Mouse (Mus musculus) heart, postnatal 4 days (tissue): Measurements from ENCODE around the gene Clip2. TPM values are rescaled to one million over a fixed set of nuclear protein-coding genes. Genes with fewer than 3 reads are reported as not detected.
"Not testable (repeated sequence)": the region's sequence is repeated elsewhere in the genome, so short reads cannot be mapped to it uniquely, and the experiment has no call there.

Source experiments
- DNase-seq: peaks from one replicate; pipeline ENCODE4 v3.0.0; 2021
- microRNA-seq, 2 experiments: library from miRNA; unstranded; fragments of <30 nt; microRNA quantifications; one replicate each; pipeline ENCODE4 v1.2.0; 2021 to 2022
- total RNA-seq, 2 experiments: library from RNA; stranded (reverse); gene quantifications; 2 replicates each; pipeline ENCODE4 v1.2.3; 2021

The Clip2 gene
- total RNA-seq, 2 experiments from 2014 or later, result 13.0 to 14.2 TPM

DNA sequence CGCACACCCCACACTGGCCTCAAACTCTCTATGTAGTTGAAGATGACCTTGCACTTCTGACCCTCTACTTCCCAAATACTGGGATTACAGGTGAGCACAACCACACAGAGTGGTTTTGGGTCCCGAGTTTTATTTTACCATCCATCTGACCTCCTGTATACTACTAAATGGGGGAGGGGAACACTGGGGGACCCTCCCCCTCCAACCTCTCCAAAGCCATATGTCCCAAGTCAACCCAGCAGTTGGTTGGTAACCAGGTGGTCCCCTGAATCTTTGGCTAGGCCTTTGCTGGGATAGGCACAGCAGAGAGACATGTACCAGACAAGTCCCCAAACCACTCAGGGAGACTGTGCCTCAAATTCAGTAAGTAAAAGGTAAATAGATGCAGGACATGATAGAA, 94.9 kb downstream of the Clip2 start:
- DNase-seq, result no peak

DNA sequence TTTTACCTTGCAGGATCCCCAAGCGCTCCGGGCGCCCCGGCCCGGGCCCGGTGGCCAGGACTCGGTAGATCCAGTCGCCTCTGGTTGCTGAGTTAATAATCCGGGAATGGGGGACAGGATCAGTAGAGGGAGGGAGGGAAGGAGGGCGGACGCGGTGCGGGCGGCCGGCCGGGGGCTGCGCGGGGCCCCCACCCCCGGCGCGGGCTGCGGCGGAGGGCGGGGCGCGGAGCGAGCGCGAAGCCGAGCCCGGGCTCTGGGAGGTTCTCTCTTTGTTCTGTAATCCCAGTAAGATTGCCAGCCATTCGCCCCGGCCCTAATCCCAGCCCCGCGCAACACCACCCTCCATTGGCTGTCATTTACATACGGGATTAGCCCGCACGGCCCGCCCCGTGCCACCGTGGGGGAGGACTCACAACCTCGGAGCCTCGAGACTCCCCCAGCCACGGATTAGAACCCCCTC, 95.7 kb downstream of the Clip2 start, which contains the start of gene Gtf2ird1:
Gtf2ird1 (minus strand) TSS at position 214 of the 460 bp plus-strand sequence.
- DNase-seq, result peak; percentile 83

DNA sequence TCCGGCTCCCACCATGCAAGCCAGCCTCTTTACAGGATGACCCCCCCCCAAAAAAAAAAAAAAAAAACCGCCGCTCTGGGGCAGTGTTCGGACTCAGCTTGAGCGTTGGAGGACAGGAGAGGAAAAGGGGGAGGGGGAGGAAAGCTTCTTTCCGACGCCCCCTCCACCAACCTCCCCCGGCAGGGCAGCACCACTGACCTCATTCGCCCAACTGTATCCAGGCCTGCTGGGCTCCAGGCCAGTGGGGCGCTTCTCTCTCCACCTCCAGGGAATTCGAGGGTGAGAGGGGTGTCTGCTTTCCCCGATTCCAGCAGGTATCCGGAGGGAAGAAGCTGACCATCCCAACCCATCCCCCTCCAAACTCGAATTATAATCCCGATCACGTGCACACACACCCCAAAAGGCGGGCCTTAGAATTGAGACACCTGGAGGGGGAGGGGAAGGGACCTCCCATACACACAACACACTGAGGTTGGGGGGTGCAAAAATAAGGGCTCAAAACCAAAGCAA, 96.3 kb downstream of the Clip2 start:
- DNase-seq, result peak; percentile 64

DNA sequence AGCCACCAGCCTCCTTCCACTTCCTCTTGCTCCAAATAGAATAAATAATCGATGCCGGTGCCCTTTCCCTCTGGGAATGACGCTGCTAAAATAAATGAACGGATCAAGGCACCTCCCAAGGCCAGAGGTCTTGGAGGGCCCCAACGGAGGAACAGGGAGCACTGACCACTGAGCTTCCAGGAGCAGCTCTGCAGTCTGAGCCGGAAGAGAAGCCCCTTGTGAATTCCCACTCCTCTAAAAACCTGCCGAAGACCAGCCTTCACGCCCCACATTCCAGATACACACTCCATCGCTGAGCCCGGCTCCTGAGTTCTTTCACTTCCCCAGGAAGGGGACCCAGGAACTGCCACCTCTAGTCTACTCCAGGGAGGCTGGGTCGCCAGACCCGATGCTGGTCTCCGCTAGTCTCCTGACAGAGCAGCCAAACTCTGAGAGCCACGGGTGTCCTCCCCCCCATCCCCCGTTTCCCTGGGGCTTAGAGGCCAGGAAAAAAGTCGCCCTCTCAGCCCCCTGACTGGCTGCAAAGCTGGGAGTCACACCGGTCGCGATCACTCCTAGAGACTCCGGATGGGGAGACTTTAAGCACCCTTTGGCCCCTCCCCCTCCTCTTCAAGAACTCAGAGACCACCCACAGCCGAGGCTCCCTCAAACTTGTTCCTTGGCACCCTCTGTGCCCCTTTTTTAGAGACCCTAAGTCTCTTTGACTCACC, 96.9 kb downstream of the Clip2 start:
- DNase-seq, result peak; percentile 53

DNA sequence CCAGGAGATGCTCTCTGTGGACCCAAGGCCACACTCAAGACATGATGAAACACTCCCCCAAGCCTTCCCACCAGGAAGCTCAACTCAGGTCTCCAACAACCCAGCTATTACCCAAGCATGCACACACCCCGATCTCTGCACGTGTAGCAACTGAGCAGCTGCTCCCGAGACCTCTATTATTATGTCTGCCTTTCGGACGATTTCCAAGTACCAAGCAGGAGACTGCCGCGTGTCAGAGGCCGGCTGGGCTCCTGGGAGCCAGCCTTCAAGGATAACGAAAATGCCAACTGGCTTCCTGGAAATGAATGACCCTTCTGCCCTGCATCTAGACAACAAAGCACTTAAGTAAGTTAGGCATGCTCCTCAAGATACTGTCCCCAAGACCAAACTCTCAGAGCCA, 97.8 kb downstream of the Clip2 start:
- no peak for DNase-seq

DNA sequence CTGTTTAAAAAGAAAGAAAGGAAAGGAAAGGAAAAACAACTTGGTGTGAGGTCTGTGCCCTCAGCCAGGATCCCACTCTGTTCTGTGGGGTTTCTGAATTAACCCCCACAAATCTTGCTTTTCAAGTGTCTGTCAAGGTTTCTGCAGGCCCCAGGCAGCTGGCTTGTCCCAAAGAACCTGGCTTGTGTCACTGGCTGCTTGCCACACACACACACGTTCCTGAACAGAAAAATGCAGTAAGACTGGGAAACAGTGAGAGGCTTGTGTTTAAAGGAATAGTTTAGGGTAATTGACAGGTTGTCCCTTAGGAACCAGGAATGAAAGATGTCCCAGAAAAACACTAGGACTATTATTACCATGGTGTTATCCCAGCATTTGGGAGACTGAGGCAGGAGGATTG, 98.7 kb downstream of the Clip2 start:
- DNase-seq, result no peak

DNA sequence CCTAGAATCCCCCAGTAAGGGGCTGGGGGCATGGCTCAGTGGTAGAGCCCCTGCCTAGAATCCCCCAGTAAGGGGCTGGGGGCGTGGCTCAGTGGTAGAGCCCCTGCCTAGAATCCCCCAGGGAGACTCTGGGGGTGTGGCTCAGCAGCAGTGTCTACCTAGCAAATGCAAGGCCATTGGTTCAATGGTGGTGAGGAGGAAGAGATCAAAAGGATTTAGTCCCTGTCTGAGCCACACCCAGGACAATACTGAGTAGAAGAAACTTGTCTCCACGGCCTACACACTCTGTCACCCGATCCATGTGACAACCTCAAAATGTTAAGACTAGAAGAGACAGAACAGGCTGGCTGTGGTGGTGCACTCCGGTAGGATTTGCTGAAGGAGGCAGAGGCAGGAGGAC, 105.5 kb downstream of the Clip2 start:
- DNase-seq, result not testable (repeated sequence)

DNA sequence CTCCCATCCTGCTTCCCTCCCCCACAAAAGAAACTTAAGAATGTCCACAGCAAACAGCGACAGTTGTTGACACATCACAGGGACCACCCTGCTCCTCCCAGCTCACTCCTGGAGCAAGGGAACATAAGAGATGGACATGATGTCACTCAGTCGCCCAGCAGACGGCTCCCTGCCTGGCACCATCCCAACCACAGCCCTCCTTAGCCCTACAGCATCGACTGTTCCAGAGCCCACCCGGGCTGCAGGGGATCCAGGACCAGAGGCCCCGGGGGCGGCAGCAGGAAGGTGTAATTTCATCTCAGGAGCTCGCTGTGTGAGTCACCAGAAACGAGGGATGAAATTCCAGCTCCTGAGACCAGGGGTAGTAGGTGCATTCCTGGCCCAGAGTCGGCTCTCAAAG, 106.3 kb downstream of the Clip2 start:
- peak; percentile 52 for DNase-seq

DNA sequence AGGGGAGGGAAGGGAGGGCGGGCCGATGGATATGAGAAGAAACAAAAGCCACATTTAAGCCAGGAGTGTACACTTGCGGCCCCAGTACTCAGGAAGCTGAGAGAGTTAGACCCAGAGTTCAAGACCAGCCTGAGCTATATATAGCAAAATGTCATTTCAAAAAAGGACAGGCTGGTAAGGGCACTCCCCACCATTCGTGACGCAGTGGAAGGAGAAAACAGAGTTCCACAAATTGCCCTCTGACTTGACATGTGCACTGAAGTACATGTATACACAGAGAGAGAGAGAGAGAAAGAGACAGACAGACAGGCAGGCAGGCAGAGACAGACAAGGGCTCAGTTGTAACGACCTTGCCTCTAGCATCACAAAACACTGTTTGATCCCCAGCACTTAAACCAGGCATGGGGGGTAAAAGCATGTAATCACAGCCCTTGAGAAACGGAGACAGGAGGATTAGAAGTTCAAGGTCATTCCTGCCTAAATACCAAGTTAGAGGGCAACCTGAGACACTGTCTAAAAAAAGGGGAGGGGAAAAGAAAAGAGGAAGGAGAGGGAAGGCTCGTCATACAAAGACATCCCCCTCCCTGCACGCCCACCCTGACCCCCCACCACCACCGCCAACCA, 106.9 kb downstream of the Clip2 start:
- no peak for DNase-seq

DNA sequence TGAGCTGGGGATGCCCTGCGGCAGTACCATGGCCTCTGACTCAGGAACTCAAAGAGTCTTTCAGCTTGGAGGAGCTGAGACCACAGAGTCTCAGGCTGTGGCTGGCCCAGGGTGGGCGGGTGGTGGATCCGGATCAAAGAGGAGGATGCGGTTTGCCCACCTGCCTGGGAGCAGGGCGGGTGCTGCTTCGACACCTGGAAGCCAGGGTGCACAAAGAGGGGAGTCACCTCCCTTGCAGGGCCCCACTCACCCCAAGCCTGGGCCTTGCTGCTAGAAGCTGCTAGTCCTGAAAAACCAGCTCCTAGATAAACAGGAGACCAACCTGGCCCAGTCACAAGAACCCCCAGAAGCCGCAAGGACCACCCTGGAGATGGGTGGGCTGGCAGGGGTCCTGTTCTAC, 107.8 kb downstream of the Clip2 start:
- no peak for DNase-seq

DNA sequence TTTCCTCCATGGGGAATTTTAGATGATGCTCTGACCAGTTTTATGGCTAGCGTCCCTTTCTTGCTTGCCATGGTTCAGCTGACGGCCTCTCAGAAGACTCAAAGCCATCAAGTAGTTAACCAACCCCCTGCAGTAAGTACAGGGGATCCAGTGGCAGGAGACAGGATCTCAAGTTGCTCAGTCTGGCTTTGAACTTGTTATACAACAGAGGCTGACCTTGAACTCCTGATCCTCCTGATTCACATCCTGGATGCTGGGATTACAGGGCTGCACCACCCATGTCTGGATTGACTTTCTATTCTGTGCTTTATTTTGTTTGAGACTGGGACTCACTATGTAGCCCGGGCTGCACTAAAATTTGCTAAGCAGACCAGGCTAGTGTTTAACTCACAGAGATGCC, 110.2 kb downstream of the Clip2 start:
- no peak for DNase-seq

DNA sequence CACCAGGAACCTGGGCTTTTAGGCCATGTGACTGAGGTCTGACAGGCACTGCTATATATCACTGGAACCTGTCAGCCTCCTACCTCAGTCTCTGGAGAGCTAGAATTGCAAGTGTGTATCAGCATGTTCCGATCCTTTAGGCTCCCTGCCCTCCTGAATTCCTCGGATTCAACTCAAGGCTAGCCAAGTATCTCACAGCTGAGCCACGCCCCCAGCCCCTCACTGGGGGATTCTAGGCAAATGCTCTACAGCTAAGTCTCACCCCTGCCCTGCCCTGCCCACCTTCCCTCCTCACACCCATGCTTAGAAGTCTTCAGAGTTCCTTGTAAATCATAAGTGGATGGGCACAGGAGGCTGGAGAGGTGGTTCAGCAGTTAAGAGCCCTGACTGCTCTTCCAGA, 111.1 kb downstream of the Clip2 start:
- DNase-seq, result no peak

DNA sequence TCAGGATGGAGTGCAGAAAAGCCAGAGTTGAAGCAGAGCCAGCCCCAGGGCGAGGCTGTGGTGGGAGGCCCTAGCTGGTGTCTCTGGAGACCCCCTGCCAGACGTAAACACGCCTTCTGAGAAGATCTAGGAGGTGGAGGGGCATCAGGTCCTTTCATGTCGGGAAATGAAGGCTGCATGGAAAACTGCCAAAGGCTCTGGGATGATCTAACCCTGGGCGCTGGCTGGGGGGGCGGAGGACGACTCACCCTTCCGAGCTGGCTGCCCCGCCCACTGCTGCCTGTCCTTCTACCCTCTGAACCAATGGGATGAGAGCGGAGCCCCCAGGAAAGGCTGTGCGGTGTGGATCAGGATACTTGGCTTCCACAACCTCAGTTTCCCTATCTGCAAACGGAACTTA, 112.1 kb downstream of the Clip2 start:
- DNase-seq, result peak; percentile 75

DNA sequence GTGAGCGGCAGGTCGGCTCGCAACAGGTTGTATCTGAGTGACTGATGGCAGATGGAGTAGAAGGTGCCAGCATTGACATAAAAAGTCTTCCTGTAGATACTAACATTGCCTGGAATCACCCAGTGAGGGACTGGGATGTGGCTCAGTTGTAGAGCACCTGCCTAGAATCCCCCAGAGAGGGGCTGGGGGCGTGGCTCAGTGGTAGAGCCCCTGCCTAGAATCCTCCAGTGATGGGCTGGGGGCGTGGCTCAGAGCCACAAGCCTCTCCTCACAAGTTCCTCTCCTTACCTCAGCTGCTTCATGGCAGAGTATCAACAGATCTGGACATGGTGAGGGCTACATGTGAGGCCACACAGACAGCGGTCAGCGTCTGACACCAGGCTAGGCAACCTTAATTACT, 112.8 kb downstream of the Clip2 start:
- DNase-seq, result no peak

Small RNAs within 50 kb of the gene (microRNA-seq; reads per million reads assigned to microRNA genes)
- 0 reads per million in 2 experiments for gene Gm26340
- 0 to 0.69 reads per million in 2 experiments for gene Mir7228

Other genes with a start within 250 kb of the Clip2 start
- 100 to 1,000 TPM; 198 to 199 TPM for gene Gtf2i, start 237.7 kb downstream of the Clip2 start, total RNA-seq
- 10 to 100 TPM; 59.8 to 60.3 TPM for gene Gtf2ird1, start 95.7 kb downstream of the Clip2 start, total RNA-seq
- gene Syna, start 7.7 kb upstream of the Clip2 start, total RNA-seq, result not detected
- 10 to 100 TPM; 75.2 to 78.2 TPM for gene Rfc2, start 28.9 kb upstream of the Clip2 start, total RNA-seq
- 1 to 10 TPM; 2.9 to 4.3 TPM for gene Lat2, start 62.6 kb upstream of the Clip2 start, total RNA-seq
- gene Eif4h, start 87.1 kb upstream of the Clip2 start, total RNA-seq, result 100 to 1,000 TPM; 250 to 262 TPM
- 10 to 100 TPM; 13.5 to 14.9 TPM for gene Limk1, start 136.2 kb upstream of the Clip2 start, total RNA-seq
- gene Eln, start 194.9 kb upstream of the Clip2 start, total RNA-seq, result 1,000 to 10,000 TPM in 1 of 2 experiments, 100 to 1,000 TPM in 1; 932 to 1,129 TPM